Mouse (Mus musculus) limb, embryonic 11.5 days (tissue): ENCODE data around the gene Rassf1. TPM values are rescaled to one million over a fixed set of nuclear protein-coding genes. Genes with fewer than 3 reads are reported as not detected.

ENCODE experiments used
- ATAC-seq: fragments of 200-750 bp; cut with Nextera tagmentation; 2 replicates; pipeline ENCODE4 v1.8.0; 2017; ENCODE audit warnings: low read depth; ENCODE audit not compliant: insufficient number of reproducible peaks, low FRiP score, low TSS enrichment
- DNase-seq: peaks from one replicate; pipeline ENCODE4 v3.0.0-alpha.2; 2015; ENCODE audit warnings: low spot score
- H3K27ac ChIP-seq: fragments of 300-500 bp; sonication (generic); replicated peaks from 2 replicates; pipeline ENCODE4 v1.5.1; 2014; ENCODE audit warnings: low read depth, mild to moderate bottlenecking, low read length
- H3K27me3 ChIP-seq: fragments of 300-500 bp; sonication (generic); 2 replicates; pipeline ENCODE4 v1.6.1; 2014; ENCODE audit warnings: mild to moderate bottlenecking, low read length, mixed read lengths; ENCODE audit not compliant: control insufficient read depth, insufficient read depth
- H3K36me3 ChIP-seq: fragments of 300-500 bp; sonication (generic); 2 replicates; pipeline ENCODE4 v1.6.1; 2014; ENCODE audit warnings: mild to moderate bottlenecking, low read length, moderate library complexity, mixed read lengths; ENCODE audit not compliant: control insufficient read depth, insufficient read depth
- H3K4me1 ChIP-seq: fragments of 300-500 bp; sonication (generic); 2 replicates; pipeline ENCODE4 v1.6.1; 2014; ENCODE audit warnings: low read length, mixed read lengths; ENCODE audit not compliant: control insufficient read depth, insufficient read depth
- H3K4me2 ChIP-seq: fragments of 300-500 bp; sonication (generic); 2 replicates; pipeline ENCODE4 v1.6.1; 2014; ENCODE audit warnings: low read depth, mild to moderate bottlenecking, moderate library complexity; ENCODE audit not compliant: severe bottlenecking
- H3K4me3 ChIP-seq: fragments of 300-500 bp; sonication (generic); 2 replicates; pipeline ENCODE4 v1.5.1; 2014; ENCODE audit warnings: low read depth, low read length
- H3K9ac ChIP-seq: fragments of 300-500 bp; sonication (generic); 2 replicates; pipeline ENCODE4 v1.6.1; 2014; ENCODE audit warnings: mild to moderate bottlenecking, low read length
- H3K9me3 ChIP-seq: fragments of 300-500 bp; sonication (generic); 2 replicates; pipeline ENCODE4 v1.6.1; 2016; ENCODE audit warnings: low read length; ENCODE audit not compliant: control insufficient read depth
- WGBS: fragments of 180-500 bp; shearing (Covaris S2); extraction: QIAGEN DNeasy Blood & Tissue Kit; methylation state at CpG from one replicate; pipeline ENCODE4 v1.1.7; 2014; 5-methylcytosine and 5-hydroxymethylcytosine counted together
- polyA plus RNA-seq: library from polyadenylated mRNA; unstranded; fragments of >200 nt; fragmentation: Nextera tagmentation; extraction: Ambion mirVana; gene quantifications from 2 replicates; pipeline ENCODE4 v1.2.1, GENCODE M21; 2014

Gene Rassf1
- polyA plus RNA-seq, 1 experiment from 2014 or later = 46.7 TPM

DNA sequence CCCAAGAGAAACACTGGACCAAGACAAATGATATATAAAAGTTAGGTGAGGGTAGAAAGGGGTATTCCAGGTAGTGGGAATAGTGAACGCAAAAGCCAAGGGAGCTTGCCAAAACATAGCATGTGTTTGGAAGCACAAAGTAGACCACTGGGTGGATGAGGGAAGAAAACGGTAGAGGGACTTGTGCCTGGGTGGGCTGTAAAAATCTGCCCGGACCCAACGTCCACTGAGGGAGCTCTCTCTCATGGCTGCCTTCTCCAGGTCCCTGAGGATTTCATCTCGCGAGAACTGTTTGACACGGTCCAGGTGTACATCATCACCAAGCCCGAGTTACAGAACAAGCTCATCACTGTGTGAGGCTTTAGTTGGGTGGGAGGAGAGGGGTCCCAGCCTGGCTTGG, 8.6 kb upstream of the Rassf1 start:
- Histone ChIP-seq H3K4me1 (peaks cover 26% of the 10 kb centered on the region), H3K4me3 (peak overlapping the region; percentile 53), H3K36me3 (peaks cover 26% of the 10 kb centered on the region), H3K9me3 (no peaks in the 10 kb centered on the region), H3K27me3 (no peaks in the 10 kb centered on the region), H3K9ac (no peak overlapping the region), H3K4me2 (peak overlapping the region; percentile 94), H3K27ac (no peak overlapping the region)
- no peak for ATAC-seq
- DNase-seq = no peak
- 45% methylated on average over 8 of the region's 8 CpGs for WGBS

DNA sequence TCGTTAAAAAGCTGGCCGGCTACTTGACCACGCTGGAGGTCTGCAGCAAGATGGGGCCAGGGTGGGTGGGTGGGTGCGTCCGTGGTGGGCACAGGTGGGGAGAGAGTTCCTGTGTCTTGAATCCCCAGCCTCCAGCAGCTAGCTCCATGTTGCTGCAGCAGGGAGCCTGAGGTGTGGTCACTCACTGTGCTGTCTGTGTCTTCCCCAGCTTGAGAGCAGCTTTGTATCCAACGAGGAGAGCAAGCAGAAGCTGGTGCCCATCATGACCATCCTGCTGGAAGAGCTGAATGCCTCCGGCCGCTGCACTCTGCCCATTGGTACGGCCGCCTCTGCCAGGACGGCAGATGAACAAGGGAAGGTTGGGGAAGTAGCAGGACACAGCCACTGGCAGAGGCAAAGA, 8.1 kb upstream of the Rassf1 start:
- Histone ChIP-seq H3K9ac (no peak overlapping the region), H3K4me2 (peak overlapping the region; percentile 94; the same call in 1 of the 2 replicates), H3K27me3 (no peaks in the 10 kb centered on the region), H3K4me3 (no peak overlapping the region), H3K4me1 (peaks cover 26% of the 10 kb centered on the region), H3K27ac (no peak overlapping the region), H3K36me3 (peaks cover 21% of the 10 kb centered on the region), H3K9me3 (no peaks in the 10 kb centered on the region)
- ATAC-seq (no peak), DNase-seq (no peak)
- WGBS = 87% methylated on average over 11 of the region's 11 CpGs

DNA sequence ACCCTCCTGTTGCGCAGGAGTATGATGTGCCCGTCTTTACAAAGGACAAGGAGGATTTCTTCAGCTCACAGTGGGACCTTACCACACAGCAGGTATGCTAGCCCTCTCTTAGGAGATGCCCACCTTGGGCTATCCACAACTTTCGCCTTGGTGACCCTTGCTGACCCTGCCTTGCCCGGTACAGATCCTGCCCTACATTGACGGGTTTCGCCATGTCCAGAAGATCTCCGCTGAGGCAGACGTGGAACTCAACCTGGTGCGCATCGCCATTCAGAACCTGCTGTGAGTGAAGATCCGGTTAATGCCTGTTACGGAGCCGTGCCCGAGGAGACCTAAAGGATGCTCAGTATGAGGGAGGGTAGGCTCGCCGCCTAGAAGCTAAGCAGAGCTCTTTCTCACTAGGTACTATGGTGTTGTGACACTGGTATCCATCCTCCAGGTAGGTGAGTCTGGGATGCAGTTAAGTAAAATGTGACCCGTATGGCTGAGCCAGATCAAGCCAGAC, 7.1 kb upstream of the Rassf1 start:
- DNase-seq (no peak), ATAC-seq (no peak)
- 95% methylated on average over 17 of the region's 17 CpGs for WGBS
- H3K27ac ChIP-seq = no peak overlapping the region
- no peaks in the 10 kb centered on the region for H3K9me3 ChIP-seq
- no peak overlapping the region for H3K4me2 ChIP-seq
- no peak overlapping the region for H3K4me3 ChIP-seq
- H3K27me3 ChIP-seq = no peaks in the 10 kb centered on the region
- H3K4me1 ChIP-seq = peaks cover 26% of the 10 kb centered on the region
- H3K9ac ChIP-seq = no peak overlapping the region
- H3K36me3 ChIP-seq = peaks cover 11% of the 10 kb centered on the region

DNA sequence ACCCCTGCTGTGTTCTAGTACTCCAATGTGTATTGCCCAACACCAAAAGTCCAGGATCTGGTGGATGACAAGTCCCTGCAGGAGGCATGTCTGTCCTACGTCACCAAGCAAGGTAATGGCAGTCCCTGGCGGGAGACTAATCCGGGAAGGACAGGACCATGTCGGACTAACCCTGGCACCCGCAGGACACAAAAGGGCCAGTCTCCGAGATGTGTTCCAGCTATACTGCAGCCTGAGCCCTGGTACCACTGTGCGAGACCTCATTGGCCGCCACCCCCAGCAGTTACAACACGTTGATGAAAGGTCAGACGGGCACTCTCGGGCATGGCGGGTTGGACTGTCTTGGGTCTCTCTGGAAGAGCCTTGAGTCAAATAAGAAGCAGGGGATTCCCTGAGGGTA, 6.6 kb upstream of the Rassf1 start:
- no peak overlapping the region for H3K4me2 ChIP-seq
- no peak overlapping the region for H3K9ac ChIP-seq
- peaks cover 8% of the 10 kb centered on the region for H3K36me3 ChIP-seq
- no peak overlapping the region for H3K27ac ChIP-seq
- WGBS = 95% methylated on average over 12 of the region's 12 CpGs
- H3K9me3 ChIP-seq = no peaks in the 10 kb centered on the region
- H3K4me3 ChIP-seq = no peak overlapping the region
- H3K27me3 ChIP-seq = no peaks in the 10 kb centered on the region
- H3K4me1 ChIP-seq = peaks cover 26% of the 10 kb centered on the region
- no peak for ATAC-seq
- no peak for DNase-seq

DNA sequence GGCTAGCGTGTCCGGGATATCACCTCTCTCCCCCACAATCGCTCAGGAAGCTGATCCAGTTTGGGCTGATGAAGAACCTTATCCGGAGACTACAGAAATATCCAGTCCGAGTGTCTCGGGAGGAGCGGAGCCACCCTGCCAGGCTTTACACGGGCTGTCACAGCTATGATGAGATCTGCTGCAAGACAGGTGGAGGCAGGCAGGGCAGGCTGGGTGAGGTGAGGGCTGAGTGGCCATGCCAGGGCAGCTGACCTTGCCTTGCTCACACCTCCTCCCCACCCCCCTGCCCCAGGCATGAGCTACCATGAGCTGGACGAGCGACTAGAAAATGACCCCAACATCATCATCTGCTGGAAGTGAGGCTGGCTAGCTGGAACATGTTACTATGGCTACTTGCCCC, 6.2 kb upstream of the Rassf1 start:
- DNase-seq = no peak
- no peaks in the 10 kb centered on the region for H3K9me3 ChIP-seq
- peaks cover 5% of the 10 kb centered on the region; the same call in 1 of the 2 replicates for H3K36me3 ChIP-seq
- no peak overlapping the region for H3K9ac ChIP-seq
- ATAC-seq = no peak
- no peak overlapping the region for H3K4me2 ChIP-seq
- no peak overlapping the region for H3K27ac ChIP-seq
- H3K4me1 ChIP-seq = peaks cover 26% of the 10 kb centered on the region
- no peak overlapping the region for H3K4me3 ChIP-seq
- 83% methylated on average over 10 of the region's 10 CpGs for WGBS
- H3K27me3 ChIP-seq = no peaks in the 10 kb centered on the region

DNA sequence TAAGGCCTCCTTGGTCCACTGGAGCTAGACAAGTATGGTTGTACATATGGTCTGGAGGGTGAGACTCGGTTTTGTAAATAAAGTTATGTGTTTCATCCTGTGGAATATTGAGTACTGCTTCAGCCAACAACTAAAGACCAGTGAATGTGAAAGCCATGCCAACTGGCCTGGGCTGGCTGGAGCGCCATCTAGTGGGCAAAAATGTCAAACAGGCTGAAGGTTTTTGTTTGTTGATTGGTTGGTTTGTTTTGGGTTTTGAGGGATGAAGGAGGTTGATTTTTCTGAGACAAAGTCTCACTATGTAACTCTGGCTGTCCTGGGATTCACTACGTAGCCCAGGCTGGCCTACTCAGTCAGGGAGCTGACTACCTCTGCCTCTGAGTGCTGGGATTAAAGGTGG, 5.8 kb upstream of the Rassf1 start:
- DNase-seq = peak; percentile 89
- 3% methylated on average over 3 of the region's 3 CpGs for WGBS
- Histone ChIP-seq H3K27me3 (no peaks in the 10 kb centered on the region), H3K27ac (no peak overlapping the region), H3K36me3 (peaks cover 5% of the 10 kb centered on the region; the same call in 1 of the 2 replicates), H3K4me1 (peaks cover 29% of the 10 kb centered on the region), H3K4me3 (no peak overlapping the region), H3K9ac (no peak overlapping the region), H3K4me2 (no peak overlapping the region), H3K9me3 (no peaks in the 10 kb centered on the region)
- ATAC-seq = no peak

DNA sequence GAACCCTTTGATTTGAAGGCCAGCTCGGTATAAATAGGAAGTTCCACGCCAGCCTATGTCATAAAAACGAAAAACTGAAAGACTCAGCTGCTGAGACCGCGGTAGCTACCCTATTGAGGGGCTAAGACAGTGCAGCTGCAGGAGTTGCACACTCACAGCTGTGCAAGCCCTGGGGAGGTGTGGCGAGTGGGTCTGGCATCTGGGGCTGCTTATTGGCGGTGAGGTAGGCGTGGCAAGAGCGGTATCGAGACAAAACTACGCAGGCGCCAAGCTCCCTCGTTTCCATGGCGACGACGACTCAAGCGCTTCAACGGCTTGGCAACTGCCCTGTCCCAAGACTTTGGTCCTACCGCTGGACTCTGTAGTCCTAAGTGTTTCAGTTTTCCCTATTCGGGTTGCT, 4.3 kb upstream of the Rassf1 start, which contains the start of gene Zmynd10:
TSS of gene Zmynd10 (plus strand) at position 273 of the 400 bp plus-strand sequence.
- ATAC-seq = peak; percentile 75
- peak; percentile 94 for DNase-seq
- Histone ChIP-seq H3K9ac (peak within 1 kb of the TSS; percentile 30; the same call in 1 of the 2 replicates), H3K27me3 (no peaks in the 10 kb centered on the region), H3K36me3 (peaks cover 5% of the 10 kb centered on the region; the same call in 1 of the 2 replicates), H3K9me3 (no peaks in the 10 kb centered on the region), H3K4me3 (0 out of 2 replicates have a peak within 1 kb of the TSS, but pooled peaks have one; percentile 6), H3K27ac (peak within 1 kb of the TSS; percentile 42; the same call in 1 of the 2 replicates), H3K4me2 (peak within 1 kb of the TSS; percentile 44), H3K4me1 (peaks cover 37% of the 10 kb centered on the region)
- WGBS = 1% methylated on average over 20 of the region's 20 CpGs

DNA sequence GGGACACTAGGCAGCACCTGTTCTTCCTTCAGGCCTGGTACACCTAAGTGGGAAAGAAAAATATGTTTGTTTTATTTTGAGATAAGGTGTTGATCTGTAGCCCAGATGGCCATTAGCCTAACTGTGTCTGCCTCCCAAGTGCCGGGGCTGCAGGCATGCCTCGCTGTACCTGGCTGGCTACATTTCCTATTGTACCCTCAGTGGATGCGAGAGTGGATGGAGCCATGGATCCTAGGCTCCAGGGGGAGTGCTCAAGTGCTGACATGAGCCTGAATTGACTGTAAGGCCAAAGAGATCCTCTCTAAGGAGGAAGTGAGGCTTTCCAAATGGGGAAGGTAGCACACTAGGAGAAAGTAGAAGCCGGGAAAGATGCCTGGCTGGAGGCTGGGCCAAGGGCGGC, 3.4 kb upstream of the Rassf1 start:
- H3K27ac ChIP-seq = no peak overlapping the region
- H3K4me3 ChIP-seq = no peak overlapping the region
- peaks cover 5% of the 10 kb centered on the region; the same call in 1 of the 2 replicates for H3K36me3 ChIP-seq
- H3K9me3 ChIP-seq = no peaks in the 10 kb centered on the region
- no peak overlapping the region for H3K4me2 ChIP-seq
- no peaks in the 10 kb centered on the region for H3K27me3 ChIP-seq
- no peak overlapping the region for H3K9ac ChIP-seq
- no peak for ATAC-seq
- DNase-seq = no peak
- 84% methylated on average over 5 of the region's 5 CpGs for WGBS
- peaks cover 41% of the 10 kb centered on the region for H3K4me1 ChIP-seq

DNA sequence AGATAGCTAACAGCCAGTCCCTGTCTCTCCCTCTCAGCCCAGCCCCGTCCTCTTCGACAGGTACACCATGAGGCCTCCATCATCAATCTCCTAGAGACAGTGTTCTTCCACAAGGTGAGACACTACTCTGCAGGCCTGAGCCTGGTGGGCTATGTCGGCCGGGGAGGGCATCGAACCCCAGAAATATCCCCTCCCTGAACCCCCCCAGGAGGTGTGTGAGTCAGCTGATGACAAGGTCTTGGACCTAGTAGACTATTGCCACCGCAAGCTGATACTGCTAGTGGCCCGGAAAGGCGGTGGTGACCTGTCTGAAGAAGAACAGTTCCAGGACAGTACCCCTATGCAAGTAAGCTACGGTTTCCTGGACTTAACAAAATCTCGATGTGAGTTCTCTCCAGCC, 2.5 kb upstream of the Rassf1 start:
- Histone ChIP-seq H3K9ac (no peak overlapping the region), H3K27me3 (no peaks in the 10 kb centered on the region), H3K36me3 (peaks cover 5% of the 10 kb centered on the region; the same call in 1 of the 2 replicates), H3K9me3 (no peaks in the 10 kb centered on the region), H3K4me1 (peaks cover 45% of the 10 kb centered on the region), H3K27ac (no peak overlapping the region), H3K4me2 (no peak overlapping the region), H3K4me3 (no peak overlapping the region)
- 89% methylated on average over 10 of the region's 10 CpGs for WGBS
- ATAC-seq (no peak), DNase-seq (no peak)
